Mouse (Mus musculus): ENCODE measurements at regions not wholly inside any gene's neighbourhood (a gene's known extent, or its start where the extent isn't known, plus 50 kb on each side); places are given as distances from the start of the nearest gene placed in this dataset.

DNA sequence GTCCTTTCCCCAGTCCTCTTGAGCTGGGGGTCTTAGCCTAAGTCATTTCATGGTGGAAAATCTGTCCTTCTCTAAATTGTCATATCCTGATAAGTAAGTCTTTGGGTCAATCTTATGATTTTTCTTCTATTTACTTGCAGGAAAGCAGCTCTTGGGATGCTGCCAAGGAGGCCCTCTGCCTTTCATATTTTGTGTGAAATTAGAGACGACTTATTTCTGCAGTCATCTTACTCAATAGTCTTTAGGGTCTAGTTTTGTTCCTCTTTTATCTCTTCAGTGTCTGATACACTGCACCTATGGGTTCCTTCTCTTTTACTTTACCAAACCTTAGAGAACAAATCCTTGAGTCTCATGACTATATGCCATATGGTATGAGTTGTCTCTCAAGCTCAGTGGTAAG is 196.0 kb upstream of the Jun start:
- Histone ChIP-seq H3K4me3 (ENCODE audit: low read depth, low read length) (no peak overlapping the region), H3K4me1 (replicated peaks; ENCODE audit: control insufficient read depth, insufficient read depth, low read length) (no peaks in the 10 kb centered on the region), H3K27me3 (replicated peaks; ENCODE audit: control insufficient read depth, insufficient read depth, low read length) (no peaks in the 10 kb centered on the region), H3K27ac (ENCODE audit: low read depth, low read length) (no peak overlapping the region), H3K9me3 (ENCODE audit: control insufficient read depth, low read length) (no peaks in the 10 kb centered on the region), H3K36me3 (ENCODE audit: control insufficient read depth, insufficient read depth, low read length) (no peaks in the 10 kb centered on the region), H3K9ac (ENCODE audit: low read depth, low read length) (no peak overlapping the region), H3K4me2 (no peak overlapping the region)
- 45% methylated on average over 1 of the region's 1 CpGs for WGBS
- no peak for DNase-seq (ENCODE audit: low spot score)
- ATAC-seq (replicated peaks; ENCODE audit: low FRiP score): no peak

DNA sequence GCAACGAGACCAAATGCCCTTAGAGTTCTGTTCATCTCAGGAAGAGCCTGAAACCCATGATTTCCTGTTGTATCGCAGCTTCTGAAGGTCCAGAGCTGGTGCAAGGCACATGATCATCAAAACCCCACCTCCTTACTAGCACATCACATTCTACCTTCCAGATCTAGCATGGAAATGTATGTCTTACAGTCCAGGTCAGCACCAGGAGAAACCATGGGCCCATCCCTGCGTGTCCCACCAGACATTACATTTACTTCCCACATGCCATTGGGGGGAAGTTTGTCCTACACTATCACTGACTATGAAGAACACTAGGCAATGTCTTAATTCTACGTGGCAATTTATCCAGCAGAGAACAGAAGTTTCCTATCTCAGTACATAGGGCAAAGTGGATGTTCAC is 197.0 kb upstream of the Jun start:
- no peaks in the 10 kb centered on the region for H3K27me3 ChIP-seq (replicated peaks; ENCODE audit: control insufficient read depth, insufficient read depth, low read length)
- H3K9ac ChIP-seq (ENCODE audit: low read depth, low read length): no peak overlapping the region

DNA sequence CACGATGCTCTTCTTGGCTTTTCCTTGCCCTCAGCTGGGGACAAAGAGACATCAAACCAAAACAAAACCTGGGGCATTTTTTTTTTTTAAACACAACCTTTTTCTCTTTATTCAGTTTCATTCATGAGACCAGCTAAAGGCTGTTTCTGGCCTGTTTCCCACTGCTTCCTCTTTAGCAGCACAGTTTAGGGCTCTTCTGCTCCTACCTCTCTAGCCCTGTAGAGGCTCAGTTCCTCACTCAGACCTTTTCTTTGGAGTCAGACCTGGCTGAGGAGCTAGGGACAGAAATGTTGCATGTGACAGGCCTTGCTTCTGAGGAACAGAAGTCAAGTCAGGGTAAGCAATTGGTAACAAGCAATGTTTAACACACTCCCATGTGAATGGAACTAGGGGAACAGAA is 198.1 kb upstream of the Jun start:
- Histone ChIP-seq H3K36me3 (ENCODE audit: control insufficient read depth, insufficient read depth, low read length) (no peaks in the 10 kb centered on the region), H3K4me1 (replicated peaks; ENCODE audit: control insufficient read depth, insufficient read depth, low read length) (no peaks in the 10 kb centered on the region), H3K4me2 (no peak overlapping the region), H3K9ac (ENCODE audit: low read depth, low read length) (no peak overlapping the region), H3K27me3 (replicated peaks; ENCODE audit: control insufficient read depth, insufficient read depth, low read length) (no peaks in the 10 kb centered on the region), H3K9me3 (ENCODE audit: control insufficient read depth, low read length) (no peaks in the 10 kb centered on the region), H3K4me3 (ENCODE audit: low read depth, low read length) (no peak overlapping the region), H3K27ac (ENCODE audit: low read depth, low read length) (no peak overlapping the region)
- DNase-seq (ENCODE audit: low spot score) (no peak), ATAC-seq (replicated peaks; ENCODE audit: low FRiP score) (no peak)
- WGBS: 69% methylated on average over 1 of the region's 1 CpGs

More for the DNA sequence above, 197.0 kb upstream of the Jun start:
- 68% methylated on average over 4 of the region's 4 CpGs for whole genome bisulfite sequencing
- no peak overlapping the region for H3K4me2 ChIP-seq
- no peaks in the 10 kb centered on the region for H3K36me3 ChIP-seq (ENCODE audit: control insufficient read depth, insufficient read depth, low read length)
- no peak overlapping the region for H3K27ac ChIP-seq (ENCODE audit: low read depth, low read length)
- DNase-seq (ENCODE audit: low spot score): no peak
- H3K9me3 ChIP-seq (ENCODE audit: control insufficient read depth, low read length): no peaks in the 10 kb centered on the region
- no peaks in the 10 kb centered on the region for H3K4me1 ChIP-seq (replicated peaks; ENCODE audit: control insufficient read depth, insufficient read depth, low read length)
- no peak overlapping the region for H3K4me3 ChIP-seq (ENCODE audit: low read depth, low read length)
- ATAC-seq (replicated peaks; ENCODE audit: low FRiP score): no peak

DNA sequence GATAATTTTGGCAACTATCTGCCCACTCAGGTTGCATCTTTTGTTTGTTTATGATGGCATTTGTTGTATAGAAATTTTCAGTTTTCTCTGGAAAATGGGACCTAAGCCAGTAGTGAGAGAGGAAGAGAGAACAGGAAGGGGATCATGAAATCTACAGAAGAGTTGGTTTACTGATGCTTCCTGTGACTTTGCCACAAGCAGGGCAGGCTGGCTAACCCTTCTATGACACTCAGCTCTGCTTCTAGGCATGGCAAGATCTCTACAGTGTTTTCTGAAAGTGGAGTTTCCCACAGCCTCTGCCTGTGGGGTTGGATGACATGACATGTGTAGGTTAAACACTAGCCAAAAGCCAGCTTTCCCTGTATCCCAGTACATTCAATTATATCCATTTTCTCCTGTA is 217.7 kb upstream of the Jun start:
- no peak overlapping the region for H3K4me2 ChIP-seq
- no peak overlapping the region for H3K9ac ChIP-seq (ENCODE audit: low read depth, low read length)
- no peaks in the 10 kb centered on the region for H3K9me3 ChIP-seq (ENCODE audit: control insufficient read depth, low read length)
- ATAC-seq (replicated peaks; ENCODE audit: low FRiP score) (no peak), DNase-seq (ENCODE audit: low spot score) (no peak)
- H3K36me3 ChIP-seq (ENCODE audit: control insufficient read depth, insufficient read depth, low read length): no peaks in the 10 kb centered on the region
- H3K27me3 ChIP-seq (replicated peaks; ENCODE audit: control insufficient read depth, insufficient read depth, low read length): no peaks in the 10 kb centered on the region
- H3K4me1 ChIP-seq (replicated peaks; ENCODE audit: control insufficient read depth, insufficient read depth, low read length): no peaks in the 10 kb centered on the region
- no peak overlapping the region for H3K4me3 ChIP-seq (ENCODE audit: low read depth, low read length)
- no peak overlapping the region for H3K27ac ChIP-seq (ENCODE audit: low read depth, low read length)

DNA sequence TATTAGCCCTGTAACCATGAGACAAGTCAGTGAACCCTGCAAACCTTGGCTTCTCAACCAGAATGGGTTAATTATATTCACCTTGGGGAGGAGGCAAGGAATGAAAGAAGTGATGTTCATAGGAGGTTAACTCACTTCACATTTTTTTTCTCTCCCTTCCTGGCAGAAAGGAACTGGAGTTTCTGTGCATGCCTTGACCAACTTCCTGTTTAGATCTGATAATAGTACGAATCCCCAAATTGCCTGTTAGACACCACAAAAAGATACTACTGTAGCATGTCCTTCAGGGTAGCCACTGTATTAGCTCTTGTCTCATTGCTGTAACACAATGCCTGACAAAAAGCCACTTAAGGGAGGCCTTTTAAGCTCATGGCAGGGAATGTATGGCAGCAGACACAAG is 218.4 kb upstream of the Jun start:
- Histone ChIP-seq H3K4me3 (ENCODE audit: low read depth, low read length) (no peak overlapping the region), H3K4me2 (no peak overlapping the region), H3K36me3 (ENCODE audit: control insufficient read depth, insufficient read depth, low read length) (no peaks in the 10 kb centered on the region), H3K9ac (ENCODE audit: low read depth, low read length) (no peak overlapping the region), H3K9me3 (ENCODE audit: control insufficient read depth, low read length) (no peaks in the 10 kb centered on the region), H3K4me1 (replicated peaks; ENCODE audit: control insufficient read depth, insufficient read depth, low read length) (no peaks in the 10 kb centered on the region), H3K27me3 (replicated peaks; ENCODE audit: control insufficient read depth, insufficient read depth, low read length) (no peaks in the 10 kb centered on the region), H3K27ac (ENCODE audit: low read depth, low read length) (no peak overlapping the region)
- 25% methylated on average over 1 of the region's 1 CpGs for WGBS
- no peak for ATAC-seq (replicated peaks; ENCODE audit: low FRiP score)
- DNase-seq (ENCODE audit: low spot score): no peak

DNA sequence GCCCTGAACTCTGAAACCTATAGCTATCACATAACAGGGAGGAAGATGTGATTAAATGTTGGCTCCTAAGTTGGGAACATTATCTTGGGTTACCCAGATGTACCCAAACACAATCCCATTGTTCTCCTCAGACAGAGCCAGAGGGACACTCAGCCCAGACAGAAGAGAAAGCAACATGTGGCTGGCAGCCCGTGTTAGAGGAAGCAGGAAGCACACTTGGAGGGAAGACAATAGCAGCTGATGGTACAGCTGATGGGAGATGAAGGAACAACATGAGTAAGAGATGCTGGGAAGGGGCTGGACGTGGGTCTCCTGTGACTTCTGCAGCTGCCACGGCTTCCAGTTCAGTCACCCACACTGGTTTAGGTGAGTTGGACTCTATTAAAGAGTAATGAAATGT is 224.2 kb upstream of the Jun start:
- Histone ChIP-seq H3K27me3 (replicated peaks; ENCODE audit: control insufficient read depth, insufficient read depth, low read length) (no peaks in the 10 kb centered on the region), H3K27ac (ENCODE audit: low read depth, low read length) (no peak overlapping the region), H3K4me2 (no peak overlapping the region), H3K9ac (ENCODE audit: low read depth, low read length) (no peak overlapping the region), H3K9me3 (ENCODE audit: control insufficient read depth, low read length) (no peaks in the 10 kb centered on the region), H3K36me3 (ENCODE audit: control insufficient read depth, insufficient read depth, low read length) (no peaks in the 10 kb centered on the region), H3K4me1 (replicated peaks; ENCODE audit: control insufficient read depth, insufficient read depth, low read length) (no peaks in the 10 kb centered on the region), H3K4me3 (ENCODE audit: low read depth, low read length) (no peak overlapping the region)
- WGBS: 60% methylated on average over 3 of the region's 3 CpGs
- no peak for ATAC-seq (replicated peaks; ENCODE audit: low FRiP score)
- DNase-seq (ENCODE audit: low spot score): no peak

DNA sequence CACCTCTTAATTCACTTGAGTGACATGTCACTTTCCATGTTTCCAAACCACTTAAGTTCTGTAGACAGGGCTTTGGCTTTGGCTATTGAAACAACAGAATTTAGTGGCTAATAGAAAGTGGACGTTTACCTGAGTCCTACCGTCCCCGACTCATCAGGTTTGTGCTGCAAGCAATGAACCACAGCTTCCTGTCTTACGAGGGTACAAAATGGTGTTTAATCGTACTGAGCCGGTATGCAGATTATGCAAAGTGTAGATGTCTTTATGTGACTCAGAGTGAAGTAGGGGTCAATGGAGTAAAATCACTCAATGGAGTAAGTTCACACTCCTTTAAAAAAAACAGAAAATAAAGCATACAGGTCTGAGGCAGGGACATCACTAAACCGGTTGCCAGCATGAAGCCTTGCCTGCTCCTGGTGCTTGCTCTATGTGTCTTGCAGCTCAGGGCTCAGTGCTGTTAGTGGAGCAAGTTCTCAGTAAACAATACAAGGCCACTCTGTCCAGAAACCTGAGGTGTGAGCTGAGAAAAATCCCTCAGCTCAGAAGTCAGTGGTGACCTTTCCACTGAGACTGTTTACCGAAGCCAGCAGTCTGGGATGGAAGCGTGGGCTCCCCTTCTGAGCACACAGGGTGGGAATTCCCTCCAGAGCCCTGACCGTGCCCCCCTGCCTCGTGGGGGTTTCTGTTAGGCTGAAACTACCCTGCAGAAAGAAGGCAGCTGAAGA is 226.1 kb upstream of the Jun start:
- H3K27me3 ChIP-seq (replicated peaks; ENCODE audit: control insufficient read depth, insufficient read depth, low read length): no peaks in the 10 kb centered on the region
- ATAC-seq (replicated peaks; ENCODE audit: low FRiP score) (no peak), DNase-seq (ENCODE audit: low spot score) (no peak)

DNA sequence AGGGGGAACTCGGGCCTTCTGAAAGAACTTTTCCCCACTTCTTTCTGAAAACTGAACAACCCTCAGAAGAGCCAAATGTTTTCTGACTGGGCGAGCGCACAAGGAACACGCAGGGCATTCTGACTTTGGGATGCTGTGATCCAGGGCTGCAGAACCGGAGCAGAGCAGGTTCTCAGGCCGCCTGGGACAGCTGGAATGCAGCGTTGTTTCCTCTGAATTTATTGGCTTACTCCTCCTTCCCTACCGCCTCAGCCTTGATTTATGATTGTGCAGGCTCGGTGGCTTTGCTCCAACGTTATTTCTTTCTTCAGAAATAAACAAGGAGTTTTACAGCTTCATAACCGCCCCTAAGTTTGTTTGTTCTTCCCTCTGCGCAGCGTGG is 226.7 kb upstream of the Jun start:
- H3K4me2 ChIP-seq: no peak overlapping the region
- H3K9me3 ChIP-seq (ENCODE audit: control insufficient read depth, low read length): no peaks in the 10 kb centered on the region
- no peak overlapping the region for H3K9ac ChIP-seq (ENCODE audit: low read depth, low read length)
- H3K27me3 ChIP-seq (replicated peaks; ENCODE audit: control insufficient read depth, insufficient read depth, low read length): no peaks in the 10 kb centered on the region
- H3K4me1 ChIP-seq (replicated peaks; ENCODE audit: control insufficient read depth, insufficient read depth, low read length): peaks cover under 1% of the 10 kb centered on the region; the same call in 1 of the 2 replicates
- H3K4me3 ChIP-seq (ENCODE audit: low read depth, low read length): no peak overlapping the region
- 49% methylated on average over 13 of the region's 13 CpGs for WGBS
- no peak for ATAC-seq (replicated peaks; ENCODE audit: low FRiP score)
- no peaks in the 10 kb centered on the region for H3K36me3 ChIP-seq (ENCODE audit: control insufficient read depth, insufficient read depth, low read length)
- no peak for DNase-seq (ENCODE audit: low spot score)
- H3K27ac ChIP-seq (ENCODE audit: low read depth, low read length): no peak overlapping the region

More for the DNA sequence above, 226.1 kb upstream of the Jun start:
- Histone ChIP-seq H3K4me2 (no peak overlapping the region), H3K4me3 (ENCODE audit: low read depth, low read length) (no peak overlapping the region), H3K36me3 (ENCODE audit: control insufficient read depth, insufficient read depth, low read length) (no peaks in the 10 kb centered on the region), H3K4me1 (replicated peaks; ENCODE audit: control insufficient read depth, insufficient read depth, low read length) (no peaks in the 10 kb centered on the region), H3K9me3 (ENCODE audit: control insufficient read depth, low read length) (no peaks in the 10 kb centered on the region), H3K9ac (ENCODE audit: low read depth, low read length) (no peak overlapping the region), H3K27ac (ENCODE audit: low read depth, low read length) (no peak overlapping the region)
- 45% methylated on average over 11 of the region's 11 CpGs for WGBS

DNA sequence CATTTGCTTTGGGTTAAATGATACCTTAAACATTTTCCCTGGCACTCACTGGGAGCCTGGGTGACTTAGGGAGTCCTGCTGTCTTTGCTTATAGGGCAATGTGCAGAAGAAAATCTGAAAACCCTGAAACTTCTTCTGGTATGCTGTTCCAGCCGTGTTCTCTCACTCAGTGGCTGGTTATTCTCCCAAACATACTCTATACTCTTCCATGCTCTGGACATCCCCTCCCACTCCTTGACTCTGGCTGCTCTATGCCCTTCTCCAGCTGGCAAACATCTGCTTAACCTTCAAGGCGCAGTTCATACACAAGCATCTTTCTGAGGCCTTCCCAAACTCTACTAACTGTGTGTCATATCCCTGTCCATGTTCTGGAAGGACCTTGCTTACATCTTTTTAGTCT is 227.2 kb upstream of the Jun start:
- H3K9me3 ChIP-seq (ENCODE audit: control insufficient read depth, low read length): no peaks in the 10 kb centered on the region
- no peak for DNase-seq (ENCODE audit: low spot score)
- no peak for ATAC-seq (replicated peaks; ENCODE audit: low FRiP score)
- no peaks in the 10 kb centered on the region for H3K36me3 ChIP-seq (ENCODE audit: control insufficient read depth, insufficient read depth, low read length)
- no peak overlapping the region for H3K4me3 ChIP-seq (ENCODE audit: low read depth, low read length)
- H3K4me2 ChIP-seq: no peak overlapping the region
- H3K27ac ChIP-seq (ENCODE audit: low read depth, low read length): no peak overlapping the region
- no peak overlapping the region for H3K9ac ChIP-seq (ENCODE audit: low read depth, low read length)
- H3K27me3 ChIP-seq (replicated peaks; ENCODE audit: control insufficient read depth, insufficient read depth, low read length): no peaks in the 10 kb centered on the region
- H3K4me1 ChIP-seq (replicated peaks; ENCODE audit: control insufficient read depth, insufficient read depth, low read length): peaks cover 3% of the 10 kb centered on the region; the same call in 1 of the 2 replicates
- WGBS: 72% methylated on average over 2 of the region's 2 CpGs

All from liver, embryonic 11.5 days (tissue).